Mouse (Mus musculus): Measurements from ENCODE around the gene Gm45837.

- TF ChIP-seq CTCF (conservative IDR thresholded peaks at IDR 0.05; ENCODE audit: low read length) (no peak), NANOG (IDR thresholded peaks at IDR 0.05; ENCODE audit: borderline replicate concordance, low read length) (no peak), POU5F1 (IDR thresholded peaks at IDR 0.05; ENCODE audit: borderline replicate concordance, low read length) (no peak)
Observed at GRCm38 (mm10) chr7:101487102-101487501, 76.4 kb downstream of the Gm45837 start.

Data from E14TG2a.4 (cell line).